Mouse (Mus musculus): ENCODE measurements at regions not wholly inside any gene's neighbourhood (a gene's known extent, or its start where the extent isn't known, plus 50 kb on each side); places are given as distances from the start of the nearest gene placed in this dataset.

DNA sequence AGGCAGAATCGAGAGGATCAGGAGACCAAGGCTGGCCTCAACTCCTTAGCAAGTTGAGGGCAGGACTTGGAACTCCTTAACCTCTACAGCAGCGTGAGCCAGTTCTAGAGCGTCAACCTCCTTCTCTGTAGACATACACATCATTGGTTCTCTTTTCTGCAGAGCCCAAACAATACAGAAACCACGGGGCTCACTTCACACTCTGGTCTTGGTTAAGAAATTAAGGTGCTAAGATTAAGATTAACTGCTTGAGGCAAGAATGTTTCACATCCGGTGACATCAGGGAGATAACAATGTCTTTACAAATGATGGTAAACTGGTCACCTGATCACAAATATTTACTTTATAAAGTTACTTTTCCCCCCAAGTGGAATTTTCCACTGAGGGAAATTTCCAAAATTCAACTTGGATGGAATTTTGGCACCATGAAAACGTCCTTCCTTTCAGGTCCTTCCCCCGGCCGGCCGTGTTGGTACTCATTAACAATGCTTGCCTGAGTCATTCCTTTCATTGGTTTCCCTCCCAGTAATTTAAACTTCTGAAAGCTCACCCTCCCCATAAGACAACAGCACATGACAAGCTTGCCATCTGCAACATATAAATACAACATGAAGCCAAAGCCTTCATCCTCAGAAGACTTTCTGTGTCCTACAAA lies 77.3 kb upstream of the Kdm7a start:
- DNase-seq: no peak

DNA sequence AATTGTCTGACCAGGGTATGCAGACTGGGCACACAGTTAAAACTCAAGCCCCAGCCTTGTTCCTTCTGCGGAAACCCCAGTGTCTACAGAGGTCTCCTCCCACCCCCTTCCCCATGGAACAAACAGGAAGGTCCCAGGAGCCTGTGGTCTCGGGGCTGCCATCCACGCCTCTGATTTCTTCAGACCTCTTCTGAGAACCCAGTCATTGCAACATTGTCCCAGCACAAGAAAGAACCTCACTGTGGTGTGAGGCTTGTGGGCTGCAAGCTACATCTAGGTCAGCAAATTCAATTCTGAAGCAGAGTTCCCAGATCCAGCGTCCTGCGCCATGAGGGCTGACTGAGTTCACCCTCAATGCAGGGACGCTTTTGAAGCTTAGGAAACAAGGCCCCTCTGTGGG lies 71.7 kb upstream of the Kdm7a start:
- DNase-seq: no peak

GRCm38 (mm10) chr6:39274774-39275502 lies 68.3 kb upstream of the Kdm7a start:
- no peak for DNase-seq

- DNase-seq: no peak
These were observed 66.8 kb upstream of the Kdm7a start for GRCm38 (mm10) chr6:39273427-39273826.

- no peak for DNase-seq
These were observed 63.9 kb upstream of the Kdm7a start for GRCm38 (mm10) chr6:39270457-39270856.

- DNase-seq: no peak
These were observed 63.1 kb upstream of the Kdm7a start for GRCm38 (mm10) chr6:39269706-39270105.

- DNase-seq: no peak
These were observed 62.2 kb upstream of the Kdm7a start for GRCm38 (mm10) chr6:39268647-39269428.

DNA sequence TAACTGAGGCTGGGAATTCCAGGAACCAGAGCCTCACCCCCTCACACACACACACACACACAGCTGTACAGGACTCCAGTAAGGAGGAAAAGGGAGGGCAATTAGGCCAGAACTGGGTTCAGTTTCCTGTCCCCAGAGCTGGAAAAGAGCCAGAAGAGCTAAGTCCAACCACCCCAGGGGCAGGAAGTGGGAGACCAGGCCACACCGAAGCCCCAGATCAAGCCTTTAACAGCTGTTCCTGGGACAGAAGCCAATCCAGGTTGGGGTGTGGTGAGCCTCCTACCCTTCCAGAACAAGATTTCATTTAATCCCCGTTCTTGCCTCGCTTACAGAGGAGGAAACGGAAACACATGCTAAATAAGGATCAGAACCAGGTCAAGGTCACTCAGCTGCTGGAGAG lies 58.1 kb upstream of the Kdm7a start:
- DNase-seq: no peak

DNA sequence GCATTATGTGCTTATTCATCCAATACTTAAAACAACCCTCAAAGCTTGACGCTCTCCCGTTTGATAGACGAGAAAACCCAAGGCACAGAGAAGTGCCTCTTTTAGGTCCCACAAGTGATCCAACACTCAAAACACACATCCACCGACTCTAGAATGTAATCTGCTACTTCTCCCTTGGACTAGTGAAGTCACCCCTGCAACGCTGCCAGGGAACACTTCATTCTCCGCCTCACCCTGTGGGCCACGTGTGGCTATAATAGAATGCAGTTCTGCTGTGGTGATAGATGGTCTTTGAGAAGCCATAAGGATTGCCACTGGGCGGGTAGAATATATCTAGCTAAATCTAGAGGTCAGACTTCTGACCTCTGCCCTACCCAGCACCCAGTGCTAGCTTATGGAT lies 57.0 kb upstream of the Kdm7a start:
- no peak for DNase-seq

DNA sequence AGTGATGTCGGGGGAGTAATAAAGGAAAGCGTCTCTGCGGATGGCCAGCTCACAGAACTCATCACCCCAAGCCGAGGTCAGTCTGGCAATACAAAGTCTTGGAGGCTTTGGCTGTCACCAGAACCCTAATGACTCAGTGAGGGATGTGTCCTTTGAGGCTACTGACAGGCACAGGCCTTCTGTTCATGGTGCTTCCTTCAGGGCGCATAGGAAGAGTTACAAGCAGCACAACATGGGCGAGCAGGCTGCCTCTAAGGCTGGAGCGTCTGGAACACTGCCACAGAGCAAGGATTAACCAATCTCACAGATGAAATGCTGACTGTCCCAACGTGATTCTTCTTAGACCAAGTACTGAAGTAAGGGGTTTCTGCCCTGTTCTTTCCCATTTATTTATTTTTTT lies 55.4 kb upstream of the Kdm7a start:
- no peak for DNase-seq

GRCm38 (mm10) chr6:39260480-39260879 lies 53.9 kb upstream of the Kdm7a start:
- DNase-seq: no peak

- no peak for DNase-seq
These were observed 52.5 kb upstream of the Kdm7a start for GRCm38 (mm10) chr6:39259129-39259528.

- no peak for DNase-seq
These were observed 52.1 kb upstream of the Kdm7a start for GRCm38 (mm10) chr6:39258656-39259055.

- DNase-seq: no peak
These were observed 51.2 kb upstream of the Kdm7a start for GRCm38 (mm10) chr6:39257667-39258395.

DNA sequence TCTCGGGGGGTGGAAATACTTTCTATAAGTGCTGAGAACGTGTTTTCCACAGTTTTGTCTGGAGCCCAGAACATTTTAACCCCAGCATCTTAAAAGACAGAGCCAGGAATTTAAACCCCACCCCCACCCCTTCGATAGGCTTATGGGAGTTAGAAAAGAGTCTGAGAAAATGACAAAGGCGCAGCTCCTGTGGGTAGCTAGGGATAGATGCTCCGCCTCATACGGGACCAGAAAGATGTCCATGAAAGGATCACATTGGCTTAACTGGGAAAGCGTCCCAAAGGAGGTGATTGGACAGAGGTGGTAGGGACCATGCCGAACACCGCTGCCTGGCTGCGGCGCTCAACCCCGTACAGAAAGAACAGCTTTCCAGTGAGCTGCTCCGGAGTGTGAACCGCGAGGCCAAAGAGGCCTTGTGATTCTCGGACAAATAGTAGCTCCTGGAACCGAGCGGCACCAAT lies 50.6 kb upstream of the Kdm7a start:
- peak; percentile 32 for DNase-seq

DNA sequence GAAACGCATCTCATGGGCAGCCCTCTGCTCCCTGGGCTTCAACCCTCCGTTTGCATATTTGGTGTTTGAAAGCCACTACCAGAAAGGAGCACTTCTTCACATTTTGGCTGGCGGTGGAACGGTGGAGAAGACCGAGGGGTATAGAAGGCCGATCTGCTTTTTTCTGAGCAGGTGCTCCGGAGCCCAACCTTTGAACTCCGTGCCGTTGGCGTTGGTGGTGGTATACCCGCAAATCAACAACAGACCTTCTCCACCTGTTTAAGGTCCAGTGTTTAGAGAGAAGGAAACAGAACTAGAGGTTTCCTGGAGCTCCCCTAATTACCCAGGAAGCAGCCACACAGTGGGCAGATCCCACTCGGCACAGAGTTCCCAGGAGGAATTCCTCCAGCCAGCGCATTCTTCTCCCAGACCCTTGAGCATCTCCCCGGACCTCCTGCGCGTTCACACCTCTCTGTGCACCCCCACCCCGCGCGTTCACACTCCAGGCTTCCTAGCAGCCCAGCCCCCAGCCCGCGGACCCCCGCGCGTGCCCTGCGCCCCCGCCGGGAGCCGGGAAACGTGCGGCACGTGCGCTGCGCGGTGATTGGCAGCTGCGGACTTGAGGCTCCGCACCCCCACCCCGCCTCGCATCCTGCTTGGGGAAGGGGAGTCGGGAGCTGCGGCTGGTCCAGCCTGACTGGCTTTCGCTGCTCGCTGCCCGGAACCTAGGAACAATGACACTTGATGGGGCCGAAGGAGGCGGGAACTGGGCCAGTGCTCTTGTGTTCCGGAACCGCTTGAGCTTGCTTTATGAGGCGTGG lies 49.9 kb upstream of the Kdm7a start:
- DNase-seq: peak; percentile 38
